Mouse (Mus musculus) forebrain, embryonic 12.5 days (tissue): ENCODE measurements around the gene Cnnm4. TPM values are rescaled to one million over a fixed set of nuclear protein-coding genes. Genes with fewer than 3 reads are reported as not detected.

Experiments
- ATAC-seq: fragments of 200-750 bp; cut with Nextera tagmentation; 2 replicates; pipeline ENCODE4 v1.8.0; 2017; ENCODE audit warnings: moderate TSS enrichment; ENCODE audit not compliant: low FRiP score
- H3K27ac ChIP-seq: fragments of 300-500 bp; sonication (generic); 2 replicates; pipeline ENCODE4 v1.5.1; 2016; ENCODE audit warnings: mild to moderate bottlenecking
- H3K27me3 ChIP-seq: fragments of 300-500 bp; sonication (generic); 2 replicates; pipeline ENCODE4 v1.6.1; 2016; ENCODE audit warnings: mild to moderate bottlenecking
- H3K36me3 ChIP-seq: fragments of 300-500 bp; sonication (generic); replicated peaks from 2 replicates; pipeline ENCODE4 v1.6.1; 2016; ENCODE audit warnings: mild to moderate bottlenecking
- H3K4me1 ChIP-seq: fragments of 300-500 bp; sonication (generic); 2 replicates; pipeline ENCODE4 v1.6.1; 2016
- H3K4me2 ChIP-seq: fragments of 300-500 bp; sonication (generic); 2 replicates; pipeline ENCODE4 v1.6.1; 2016; ENCODE audit warnings: mild to moderate bottlenecking, moderate library complexity
- H3K4me3 ChIP-seq: fragments of 300-500 bp; sonication (generic); replicated peaks from 2 replicates; pipeline ENCODE4 v1.5.1; 2016; ENCODE audit warnings: mild to moderate bottlenecking
- H3K9ac ChIP-seq: fragments of 300-500 bp; sonication (generic); 2 replicates; pipeline ENCODE4 v1.6.1; 2016; ENCODE audit warnings: mild to moderate bottlenecking
- H3K9me3 ChIP-seq: fragments of 300-500 bp; sonication (generic); 2 replicates; pipeline ENCODE4 v1.6.1; 2016
- WGBS: fragments of 180-500 bp; shearing (Covaris S2); methylation state at CpG from one replicate; pipeline ENCODE4 v1.1.7; 2016; 5-methylcytosine and 5-hydroxymethylcytosine counted together
- polyA plus RNA-seq: library from polyadenylated mRNA; unstranded; fragments of >200 nt; fragmentation: Nextera tagmentation; extraction: Ambion mirVana; gene quantifications from 2 replicates; pipeline ENCODE4 v1.2.1, GENCODE M21; 2016

Gene Cnnm4
- polyA plus RNA-seq, 1 experiment from 2014 or later: 9.9 TPM

DNA sequence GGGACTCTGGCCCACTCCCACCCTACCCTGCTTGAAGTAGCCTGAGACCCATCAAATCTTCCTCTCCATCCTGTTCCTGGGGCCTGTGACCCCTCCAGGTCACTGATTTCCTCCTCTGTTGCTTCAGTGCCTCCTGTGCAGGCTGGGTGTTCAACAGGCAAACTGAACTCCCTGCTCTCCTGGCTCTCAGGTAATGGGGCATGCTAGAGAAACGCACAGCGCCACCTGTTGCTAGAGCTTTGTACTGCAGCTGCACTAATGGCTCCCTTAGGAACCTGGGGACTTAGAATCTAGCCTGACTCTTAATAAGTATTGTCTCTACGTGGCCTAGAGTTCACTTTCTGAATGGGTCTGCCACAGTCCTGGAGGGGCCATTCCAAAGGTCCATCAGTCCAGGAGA lies 29.8 kb downstream of the Cnnm4 start:
- Histone ChIP-seq H3K4me3 (no peak overlapping the region), H3K4me1 (no peaks in the 10 kb centered on the region), H3K9ac (no peak overlapping the region), H3K4me2 (no peak overlapping the region), H3K9me3 (no peaks in the 10 kb centered on the region), H3K36me3 (peaks cover 18% of the 10 kb centered on the region), H3K27me3 (no peaks in the 10 kb centered on the region), H3K27ac (no peak overlapping the region)
- no peak for ATAC-seq
- 3% methylated on average over 3 of the region's 3 CpGs for WGBS

DNA sequence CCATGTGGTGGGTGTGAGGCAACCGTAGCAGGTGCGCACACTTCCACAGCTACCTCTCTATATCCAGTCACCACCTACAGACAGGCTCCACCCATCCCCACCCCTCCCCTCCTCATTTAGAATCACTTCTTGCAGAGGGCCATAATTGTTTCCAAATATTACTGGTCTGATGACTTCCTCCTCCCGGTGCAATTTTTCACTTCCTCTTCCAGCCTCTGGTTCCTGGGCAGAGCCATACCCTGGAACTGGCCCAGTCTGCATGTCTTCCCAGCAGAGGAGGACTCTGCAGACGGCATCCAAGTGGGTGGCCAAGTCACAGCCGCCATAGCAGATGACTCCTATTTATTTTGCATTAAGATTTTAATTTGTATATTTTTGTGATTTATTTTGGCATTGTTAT lies 36.8 kb downstream of the Cnnm4 start:
- no peaks in the 10 kb centered on the region for H3K27me3 ChIP-seq
- WGBS: 89% methylated on average over 5 of the region's 5 CpGs
- peaks cover 20% of the 10 kb centered on the region for H3K36me3 ChIP-seq
- H3K9ac ChIP-seq: no peak overlapping the region
- H3K4me1 ChIP-seq: peaks cover 4% of the 10 kb centered on the region
- no peak for ATAC-seq
- no peak overlapping the region for H3K4me3 ChIP-seq
- H3K9me3 ChIP-seq: no peaks in the 10 kb centered on the region
- H3K4me2 ChIP-seq: no peak overlapping the region
- no peak overlapping the region for H3K27ac ChIP-seq

DNA sequence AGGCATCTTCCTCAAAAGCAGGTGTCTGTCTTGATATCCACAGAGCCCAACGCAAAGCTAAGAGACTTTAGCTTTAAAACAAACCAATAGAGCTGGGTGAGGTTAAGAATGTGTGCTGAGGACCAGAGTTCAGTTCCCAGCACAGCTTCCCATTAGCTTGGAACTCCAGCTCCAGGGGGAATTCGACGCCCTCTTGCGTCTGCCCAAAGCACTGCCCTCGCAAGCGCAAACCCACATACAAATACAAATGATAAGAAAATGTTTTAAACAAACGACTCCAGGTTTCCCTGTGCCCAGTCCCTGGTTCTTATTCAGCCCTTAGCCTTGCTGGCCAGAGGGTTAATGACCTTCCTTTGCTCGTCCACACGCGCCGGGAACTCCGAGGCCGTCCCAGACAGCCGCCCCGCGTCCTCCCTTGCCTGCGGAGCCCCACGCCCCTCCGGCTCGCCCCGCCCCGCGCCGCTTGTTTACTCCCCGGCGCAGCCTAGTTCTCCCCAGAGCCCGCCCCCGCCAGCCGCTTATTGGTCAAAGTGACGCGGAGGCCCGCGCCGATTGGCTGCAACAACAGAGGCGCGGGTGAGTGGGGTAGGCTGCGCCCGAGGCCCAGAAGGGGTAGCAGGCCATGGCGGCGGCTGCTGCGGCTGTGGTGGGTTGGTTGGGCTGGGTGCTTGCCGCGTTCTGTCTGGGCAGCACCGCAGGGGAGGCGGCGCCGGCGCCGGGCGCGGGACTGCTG lies 40.0 kb downstream of the Cnnm4 start, which contains the start of gene Cnnm3:
Gene Cnnm3, plus strand, starts transcription at position 579 of the 733 bp plus-strand sequence.
- H3K4me3 ChIP-seq: peak within 1 kb of the TSS; percentile 97
- ATAC-seq: peak; percentile 98
- peaks cover 16% of the 10 kb centered on the region for H3K36me3 ChIP-seq
- H3K9ac ChIP-seq: peak within 1 kb of the TSS; percentile 90
- peak within 1 kb of the TSS; percentile 99 for H3K27ac ChIP-seq
- H3K4me1 ChIP-seq: peaks cover 33% of the 10 kb centered on the region
- WGBS: 2% methylated on average over 45 of the region's 51 CpGs
- peak within 1 kb of the TSS; percentile 93 for H3K4me2 ChIP-seq
- no peaks in the 10 kb centered on the region for H3K9me3 ChIP-seq
- no peaks in the 10 kb centered on the region for H3K27me3 ChIP-seq

DNA sequence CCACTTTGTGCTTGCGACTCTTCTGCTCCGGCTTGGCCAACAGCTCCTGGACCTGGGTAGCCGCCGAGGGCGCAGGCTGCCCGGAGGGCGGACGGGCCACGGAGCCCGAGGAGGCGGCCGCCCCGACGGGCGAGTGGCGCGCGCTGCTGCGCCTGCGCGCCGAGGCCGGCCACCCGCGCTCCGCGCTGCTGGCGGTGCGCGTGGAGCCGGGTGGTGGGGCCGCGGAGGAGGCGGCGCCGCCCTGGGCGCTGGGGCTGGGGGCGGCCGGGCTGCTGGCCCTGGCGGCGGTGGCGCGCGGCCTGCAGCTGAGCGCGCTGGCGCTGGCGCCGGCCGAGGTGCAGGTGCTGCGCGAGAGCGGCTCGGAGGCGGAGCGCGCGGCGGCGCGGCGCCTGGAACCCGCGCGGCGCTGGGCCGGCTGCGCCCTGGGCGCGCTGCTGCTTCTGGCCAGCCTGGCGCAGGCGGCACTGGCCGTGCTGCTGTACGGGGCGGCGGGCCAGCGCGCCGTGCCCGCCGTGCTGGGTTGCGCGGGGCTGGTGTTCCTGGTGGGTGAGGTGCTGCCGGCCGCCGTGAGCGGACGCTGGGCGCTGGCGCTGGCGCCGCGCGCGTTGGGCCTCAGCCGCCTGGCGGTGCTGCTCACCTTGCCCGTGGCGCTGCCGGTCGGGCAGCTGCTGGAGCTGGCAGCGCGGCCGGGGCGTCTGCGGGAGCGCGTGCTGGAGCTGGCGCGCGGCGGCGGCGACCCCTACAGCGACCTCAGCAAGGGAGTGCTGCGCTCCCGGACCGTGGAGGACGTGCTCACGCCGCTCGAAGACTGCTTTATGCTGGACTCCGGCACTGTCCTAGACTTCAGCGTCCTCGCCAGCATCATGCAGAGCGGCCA lies 40.9 kb downstream of the Cnnm4 start:
- no peaks in the 10 kb centered on the region for H3K9me3 ChIP-seq
- peak overlapping the region; percentile 99 for H3K27ac ChIP-seq
- peaks cover 33% of the 10 kb centered on the region for H3K4me1 ChIP-seq
- peak; percentile 69 for ATAC-seq
- H3K4me2 ChIP-seq: peak overlapping the region; percentile 93
- peak overlapping the region; percentile 97 for H3K4me3 ChIP-seq
- under 1% methylated on average over 97 of the region's 126 CpGs for WGBS
- H3K9ac ChIP-seq: peak overlapping the region; percentile 90
- peaks cover 19% of the 10 kb centered on the region for H3K36me3 ChIP-seq
- no peaks in the 10 kb centered on the region for H3K27me3 ChIP-seq

DNA sequence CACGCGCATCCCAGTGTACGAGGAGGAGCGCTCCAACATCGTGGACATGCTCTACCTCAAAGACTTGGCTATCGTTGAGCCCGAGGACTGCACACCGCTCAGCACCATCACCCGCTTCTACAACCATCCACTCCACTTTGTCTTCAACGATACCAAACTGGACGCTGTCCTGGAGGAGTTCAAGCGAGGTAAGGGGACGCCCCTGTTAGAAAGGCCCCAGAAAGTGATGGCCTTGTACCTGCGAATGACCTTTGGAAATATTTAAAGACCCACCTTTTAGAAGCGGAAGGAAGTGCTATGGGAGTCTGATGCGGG lies 41.5 kb downstream of the Cnnm4 start:
- Histone ChIP-seq H3K4me3 (peak overlapping the region; percentile 97), H3K4me1 (peaks cover 33% of the 10 kb centered on the region), H3K4me2 (peak overlapping the region; percentile 93), H3K27ac (peak overlapping the region; percentile 99), H3K9ac (peak overlapping the region; percentile 90), H3K36me3 (peaks cover 19% of the 10 kb centered on the region), H3K9me3 (no peaks in the 10 kb centered on the region), H3K27me3 (no peaks in the 10 kb centered on the region)
- no peak for ATAC-seq
- 1% methylated on average over 16 of the region's 16 CpGs for WGBS

DNA sequence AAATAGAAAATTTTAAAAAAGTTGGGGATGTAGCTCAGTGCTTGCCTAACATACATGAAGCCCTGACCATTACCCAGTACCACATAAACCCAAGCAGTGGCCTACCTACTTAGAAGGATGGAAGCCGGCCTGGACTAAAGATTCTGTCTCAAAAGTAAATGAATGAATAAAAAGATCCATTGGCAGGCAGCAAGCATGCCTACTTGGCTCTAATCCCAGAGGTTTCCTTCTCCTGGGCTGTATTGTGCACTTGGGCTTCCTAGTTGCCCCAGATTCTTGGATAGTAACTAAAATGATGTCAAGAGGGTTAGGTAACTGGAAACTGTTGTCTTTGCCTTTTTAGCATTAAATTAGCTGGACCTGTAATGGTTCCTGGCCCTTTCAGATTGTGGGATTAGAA lies 41.9 kb downstream of the Cnnm4 start:
- Histone ChIP-seq H3K4me1 (peaks cover 33% of the 10 kb centered on the region), H3K9me3 (no peaks in the 10 kb centered on the region), H3K4me2 (peak overlapping the region; percentile 93), H3K9ac (peak overlapping the region; percentile 90), H3K4me3 (peak overlapping the region; percentile 97), H3K27ac (no peak overlapping the region), H3K36me3 (peaks cover 19% of the 10 kb centered on the region), H3K27me3 (no peaks in the 10 kb centered on the region)
- no peak for ATAC-seq
- 6% methylated on average over 1 of the region's 1 CpGs for WGBS

DNA sequence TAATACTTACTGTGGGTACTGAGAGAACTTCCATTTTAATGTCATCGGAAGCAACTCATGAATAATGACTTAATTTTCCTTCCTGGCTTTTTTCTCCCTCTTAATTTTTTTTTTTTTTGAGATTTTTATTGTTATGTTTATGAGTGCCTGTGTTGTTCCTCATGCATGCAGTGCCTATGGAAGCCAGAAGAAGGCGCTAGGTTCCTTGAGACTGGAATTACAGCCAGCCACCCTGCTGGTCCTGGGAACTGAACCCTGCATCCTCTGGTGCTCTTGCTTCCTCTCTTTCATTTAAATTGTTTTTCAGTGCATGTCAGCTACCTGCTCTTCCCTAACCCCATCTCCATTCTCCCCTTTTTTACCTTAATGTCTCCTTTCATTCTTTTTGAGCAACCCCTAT lies 42.3 kb downstream of the Cnnm4 start:
- Histone ChIP-seq H3K9ac (no peak overlapping the region), H3K9me3 (no peaks in the 10 kb centered on the region), H3K27ac (no peak overlapping the region), H3K27me3 (no peaks in the 10 kb centered on the region), H3K36me3 (peaks cover 21% of the 10 kb centered on the region), H3K4me1 (peaks cover 33% of the 10 kb centered on the region), H3K4me3 (peak overlapping the region; percentile 97), H3K4me2 (peak overlapping the region; percentile 93)
- no peak for ATAC-seq
- WGBS: 44% methylated on average over 2 of the region's 2 CpGs

DNA sequence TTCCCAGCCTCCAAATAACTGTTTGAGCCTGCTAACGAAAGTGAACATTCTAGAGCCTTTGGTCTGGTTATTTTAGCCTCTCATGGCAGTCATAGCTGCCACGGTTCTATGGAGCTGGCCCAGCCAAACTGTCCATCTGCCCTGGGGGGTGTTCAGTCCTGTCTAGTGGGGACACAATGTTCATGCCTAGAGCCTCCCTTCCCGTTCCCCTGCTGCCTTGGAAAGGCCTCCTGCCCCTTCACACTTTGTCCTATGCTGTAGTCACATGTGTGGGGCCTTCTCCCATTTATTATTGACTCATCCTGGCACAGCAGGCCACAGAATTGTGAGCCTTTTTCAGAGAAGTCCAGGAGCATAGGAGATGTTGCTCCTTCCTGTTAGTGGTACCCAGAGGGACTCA lies 46.8 kb downstream of the Cnnm4 start:
- WGBS: 87% methylated on average over 3 of the region's 3 CpGs
- H3K27me3 ChIP-seq: no peaks in the 10 kb centered on the region
- no peak overlapping the region for H3K4me2 ChIP-seq
- no peak overlapping the region for H3K4me3 ChIP-seq
- no peak for ATAC-seq
- H3K27ac ChIP-seq: no peak overlapping the region
- peaks cover 29% of the 10 kb centered on the region for H3K4me1 ChIP-seq
- H3K36me3 ChIP-seq: peaks cover 64% of the 10 kb centered on the region
- 0 out of 2 replicates have a peak overlapping the region, but pooled peaks have one; percentile 4 for H3K9ac ChIP-seq
- H3K9me3 ChIP-seq: no peaks in the 10 kb centered on the region

DNA sequence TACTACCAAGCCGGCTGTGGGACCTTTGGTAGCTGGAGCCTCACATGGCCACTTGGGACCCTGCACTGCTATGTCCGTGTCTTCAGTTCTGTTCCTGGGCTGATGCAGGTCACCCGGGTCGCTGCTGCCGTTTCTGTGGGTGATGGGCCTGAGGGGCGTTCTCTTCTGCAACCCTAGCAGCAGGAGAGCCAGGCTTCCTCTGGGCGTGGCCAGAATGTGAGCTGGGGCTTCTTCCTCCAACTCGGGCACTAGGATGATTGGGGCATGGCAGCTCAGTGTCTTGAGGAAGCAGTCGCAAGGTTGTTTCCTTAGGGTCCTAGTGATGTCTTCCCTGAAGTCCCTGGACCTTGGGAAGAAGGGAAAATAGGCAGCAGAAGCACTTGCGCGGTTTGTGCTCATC lies 48.2 kb downstream of the Cnnm4 start:
- Histone ChIP-seq H3K36me3 (peaks cover 73% of the 10 kb centered on the region), H3K9me3 (no peaks in the 10 kb centered on the region), H3K4me1 (peaks cover 15% of the 10 kb centered on the region), H3K9ac (no peak overlapping the region), H3K4me3 (no peak overlapping the region), H3K27me3 (no peaks in the 10 kb centered on the region), H3K4me2 (no peak overlapping the region), H3K27ac (no peak overlapping the region)
- WGBS: 92% methylated on average over 11 of the region's 11 CpGs
- ATAC-seq: no peak

DNA sequence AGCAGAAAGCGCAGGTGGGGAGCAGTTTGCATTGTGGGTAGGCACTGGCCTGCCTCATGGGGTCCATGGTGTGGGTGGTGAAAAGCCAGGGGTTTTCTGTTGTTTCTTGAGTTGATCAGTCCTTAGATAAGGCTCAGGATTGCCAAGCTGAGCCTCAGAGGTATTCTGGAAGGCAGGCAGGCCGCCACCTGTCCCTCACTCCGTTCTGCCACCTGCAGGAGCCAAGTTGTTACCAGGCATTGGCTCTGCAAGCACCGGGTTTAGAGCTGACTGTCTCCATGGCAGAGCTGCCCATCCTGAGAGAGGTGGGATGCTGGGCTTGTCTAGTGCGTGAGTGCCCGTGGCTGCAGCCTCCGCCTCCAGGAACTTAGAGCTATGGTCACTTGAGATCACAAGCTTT lies 50.8 kb downstream of the Cnnm4 start:
- Histone ChIP-seq H3K36me3 (peaks cover 86% of the 10 kb centered on the region), H3K27ac (no peak overlapping the region), H3K9me3 (no peaks in the 10 kb centered on the region), H3K4me3 (no peak overlapping the region), H3K4me1 (0 out of 2 replicates have a peak, but pooled peaks cover 2% of the 10 kb centered on the region), H3K27me3 (no peaks in the 10 kb centered on the region), H3K9ac (no peak overlapping the region), H3K4me2 (no peak overlapping the region)
- ATAC-seq: no peak
- WGBS: 92% methylated on average over 7 of the region's 7 CpGs

DNA sequence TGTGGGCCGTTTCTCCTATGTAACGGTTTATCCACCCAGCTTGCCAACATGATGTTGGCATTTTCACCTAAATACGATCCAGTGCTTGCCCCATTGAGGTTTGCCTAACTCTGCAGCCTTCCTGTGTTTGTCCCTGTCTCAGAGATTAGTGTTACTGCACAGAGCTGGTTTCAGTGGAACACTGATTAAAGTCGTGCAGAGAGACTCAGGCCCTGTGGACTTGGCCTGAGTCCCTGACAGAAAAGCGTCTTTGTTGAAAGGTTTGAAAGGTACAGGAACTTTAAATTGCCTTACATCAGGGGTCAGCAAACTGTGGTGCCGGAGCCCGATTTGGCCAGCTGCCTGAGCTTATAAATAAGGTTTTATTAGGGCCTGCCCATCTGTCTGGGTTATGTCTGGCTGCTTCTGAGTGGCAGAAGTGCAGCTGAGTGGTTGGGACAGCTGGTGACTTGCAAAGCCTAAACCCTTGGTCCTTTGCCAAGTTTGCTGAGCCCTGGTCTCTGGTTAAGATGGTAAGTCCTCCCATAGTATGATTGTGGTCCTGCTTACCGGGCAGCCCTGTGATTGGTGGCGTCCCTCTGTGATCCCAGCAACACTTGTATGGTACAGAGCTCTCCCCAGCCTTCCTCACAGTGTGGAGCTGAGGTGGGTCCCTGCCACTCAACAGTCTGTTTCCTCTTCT lies 52.1 kb downstream of the Cnnm4 start:
- H3K9me3 ChIP-seq: no peaks in the 10 kb centered on the region
- H3K27ac ChIP-seq: peak overlapping the region; percentile 62
- no peak overlapping the region for H3K4me3 ChIP-seq
- no peak overlapping the region for H3K9ac ChIP-seq
- peaks cover 82% of the 10 kb centered on the region for H3K36me3 ChIP-seq
- no peak; the same call in 1 of the 2 replicates for ATAC-seq
- peaks cover 13% of the 10 kb centered on the region for H3K4me1 ChIP-seq
- no peak overlapping the region for H3K4me2 ChIP-seq
- 80% methylated on average over 9 of the region's 9 CpGs for WGBS
- H3K27me3 ChIP-seq: no peaks in the 10 kb centered on the region

DNA sequence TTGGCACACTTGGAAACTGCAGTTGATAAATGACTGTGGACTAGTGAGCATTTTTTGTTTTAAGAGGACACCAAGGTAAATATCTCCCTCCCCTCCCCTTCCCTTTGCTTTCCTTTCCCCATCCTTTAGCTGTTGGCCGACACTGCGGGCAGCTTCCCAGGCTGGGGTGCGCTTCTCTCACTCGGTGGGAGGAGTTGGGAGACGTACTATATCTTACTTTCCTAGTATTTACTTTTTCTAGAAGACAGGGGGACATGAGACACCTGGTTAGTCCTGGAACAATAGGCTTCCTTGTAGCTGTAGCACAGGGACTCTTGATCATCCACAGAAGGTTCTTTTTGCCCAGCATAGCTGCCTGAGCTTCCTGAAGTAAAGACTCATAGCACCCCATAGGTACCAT lies 52.6 kb downstream of the Cnnm4 start:
- no peaks in the 10 kb centered on the region for H3K9me3 ChIP-seq
- no peak overlapping the region for H3K9ac ChIP-seq
- peaks cover 77% of the 10 kb centered on the region for H3K36me3 ChIP-seq
- H3K27me3 ChIP-seq: no peaks in the 10 kb centered on the region
- no peak overlapping the region for H3K4me2 ChIP-seq
- WGBS: 92% methylated on average over 5 of the region's 5 CpGs
- peak overlapping the region; percentile 62 for H3K27ac ChIP-seq
- H3K4me1 ChIP-seq: peaks cover 17% of the 10 kb centered on the region
- no peak overlapping the region for H3K4me3 ChIP-seq
- ATAC-seq: no peak
